Mouse (Mus musculus) stomach, embryonic 16.5 days (tissue): ENCODE measurements around the gene Olfr56. TPM values are rescaled to one million over a fixed set of nuclear protein-coding genes. Genes with fewer than 3 reads are reported as not detected.
A peak's percentile ranks its signal among the peaks of the same experiment; 100 is the strongest.
"Not testable (repeated sequence)": the region's sequence is repeated elsewhere in the genome, so short reads cannot be mapped to it uniquely, and the experiment has no call there.

Source experiments
- ATAC-seq: fragments of 200-750 bp; cut with Nextera tagmentation; 2 replicates; pipeline ENCODE4 v1.8.0; 2017; ENCODE audit warnings: moderate number of reproducible peaks, moderate TSS enrichment; ENCODE audit not compliant: insufficient read depth, low FRiP score
- H3K27ac ChIP-seq: fragments of 300-500 bp; sonication (generic); 2 replicates; pipeline ENCODE4 v1.5.1; 2014; ENCODE audit warnings: low read length
- H3K27me3 ChIP-seq: fragments of 300-500 bp; sonication (generic); 2 replicates; pipeline ENCODE4 v1.6.1; 2014; ENCODE audit warnings: low read length, control low read depth, mixed read lengths; ENCODE audit not compliant: control insufficient read depth, insufficient read depth
- H3K36me3 ChIP-seq: fragments of 300-500 bp; sonication (generic); 2 replicates; pipeline ENCODE4 v1.6.1; 2014; ENCODE audit warnings: low read length; ENCODE audit not compliant: control insufficient read depth, insufficient read depth
- H3K4me1 ChIP-seq: fragments of 300-500 bp; sonication (generic); 2 replicates; pipeline ENCODE4 v1.6.1; 2014; ENCODE audit warnings: low read length, control low read depth, mixed read lengths; ENCODE audit not compliant: control insufficient read depth, insufficient read depth
- H3K4me2 ChIP-seq: fragments of 300-500 bp; sonication (generic); 2 replicates; pipeline ENCODE4 v1.6.1; 2014; ENCODE audit warnings: low read depth, low read length, mixed read lengths
- H3K4me3 ChIP-seq: fragments of 300-500 bp; sonication (generic); replicated peaks from 2 replicates; pipeline ENCODE4 v1.5.1; 2014; ENCODE audit warnings: mild to moderate bottlenecking, low read length
- H3K9ac ChIP-seq: fragments of 300-500 bp; sonication (generic); 2 replicates; pipeline ENCODE4 v1.6.1; 2014; ENCODE audit warnings: low read length
- H3K9me3 ChIP-seq: fragments of 300-500 bp; sonication (generic); replicated peaks from 2 replicates; pipeline ENCODE4 v1.6.1; 2016; ENCODE audit warnings: low read length, control low read depth; ENCODE audit not compliant: control insufficient read depth
- WGBS: fragments of 180-500 bp; shearing (Covaris S2); extraction: QIAGEN DNeasy Blood & Tissue Kit; methylation state at CpG from one replicate; pipeline ENCODE4 v1.1.7; 2014; 5-methylcytosine and 5-hydroxymethylcytosine counted together
- polyA plus RNA-seq: library from polyadenylated mRNA; unstranded; fragments of >200 nt; fragmentation: Nextera tagmentation; extraction: Ambion mirVana; gene quantifications from 2 replicates; pipeline ENCODE4 v1.2.1, GENCODE M21; 2015

Gene Olfr56
- polyA plus RNA-seq, 1 experiment from 2014 or later, result not detected

GRCm38 (mm10) chr11:49168839-49169611 is 190.3 kb downstream of the Olfr56 start:
- H3K9ac ChIP-seq, result peak overlapping the region; percentile 5; the same call in 1 of the 2 replicates
- ATAC-seq, result no peak

GRCm38 (mm10) chr11:49170576-49170975 is 191.9 kb downstream of the Olfr56 start:
- peaks cover 8% of the 10 kb centered on the region; the same call in 1 of the 2 replicates for H3K9me3 ChIP-seq
- H3K4me3 ChIP-seq, result no peak overlapping the region
- 0 out of 2 replicates have a peak, but pooled peaks cover 4% of the 10 kb centered on the region for H3K4me1 ChIP-seq
- no peak overlapping the region for H3K27ac ChIP-seq
- H3K27me3 ChIP-seq, result peaks cover 10% of the 10 kb centered on the region
- WGBS, result 88% methylated on average over 4 of the region's 4 CpGs
- H3K9ac ChIP-seq, result no peak overlapping the region
- no peaks in the 10 kb centered on the region for H3K36me3 ChIP-seq
- no peak overlapping the region for H3K4me2 ChIP-seq
- no peak for ATAC-seq

More at GRCm38 (mm10) chr11:49168839-49169611, 190.3 kb downstream of the Olfr56 start:
- H3K4me3 ChIP-seq, result peak overlapping the region; percentile 35
- no peaks in the 10 kb centered on the region for H3K36me3 ChIP-seq
- 5% methylated on average over 50 of the region's 50 CpGs for WGBS
- H3K9me3 ChIP-seq, result peaks cover 8% of the 10 kb centered on the region; the same call in 1 of the 2 replicates
- peaks cover 10% of the 10 kb centered on the region for H3K27me3 ChIP-seq
- H3K4me1 ChIP-seq, result 0 out of 2 replicates have a peak, but pooled peaks cover 4% of the 10 kb centered on the region
- peak overlapping the region; percentile 63 for H3K4me2 ChIP-seq
- no peak overlapping the region for H3K27ac ChIP-seq

- H3K27ac ChIP-seq, result no peak overlapping the region
- H3K4me2 ChIP-seq, result no peak overlapping the region
- no peaks in the 10 kb centered on the region for H3K27me3 ChIP-seq
- H3K9me3 ChIP-seq, result no peaks in the 10 kb centered on the region
- H3K9ac ChIP-seq, result no peak overlapping the region
- no peaks in the 10 kb centered on the region for H3K36me3 ChIP-seq
- H3K4me1 ChIP-seq, result no peaks in the 10 kb centered on the region
- WGBS, result 89% methylated on average over 8 of the region's 8 CpGs
- ATAC-seq, result no peak
- no peak overlapping the region for H3K4me3 ChIP-seq
Observed at GRCm38 (mm10) chr11:49175345-49175744, 196.7 kb downstream of the Olfr56 start.

GRCm38 (mm10) chr11:49176047-49176779 is 197.5 kb downstream of the Olfr56 start:
- H3K36me3 ChIP-seq, ATAC-seq, H3K4me3 ChIP-seq, H3K4me1 ChIP-seq, H3K27ac ChIP-seq, H3K9ac ChIP-seq, H3K4me2 ChIP-seq, H3K9me3 ChIP-seq, H3K27me3 ChIP-seq: not testable (repeated sequence)
- WGBS, result 73% methylated on average over 4 of the region's 4 CpGs

GRCm38 (mm10) chr11:49183172-49183571 is 204.5 kb downstream of the Olfr56 start:
- no peak for ATAC-seq
- Histone ChIP-seq H3K36me3 (no peaks in the 10 kb centered on the region), H3K9me3 (no peaks in the 10 kb centered on the region), H3K4me3 (no peak overlapping the region), H3K4me2 (no peak overlapping the region), H3K9ac (no peak overlapping the region), H3K27ac (no peak overlapping the region), H3K4me1 (no peaks in the 10 kb centered on the region), H3K27me3 (no peaks in the 10 kb centered on the region)
- 64% methylated on average over 1 of the region's 1 CpGs for WGBS

Other genes starting within 250 kb of the Olfr56 start
- gene Rack1, start 178.6 kb upstream of the Olfr56 start, polyA plus RNA-seq, result 634 and 687 TPM in 2 replicates
- gene Trim41, start 161.5 kb upstream of the Olfr56 start, polyA plus RNA-seq, result 4.6 and 5.7 TPM in 2 replicates
- 1.7 and 2.6 TPM in 2 replicates for gene Trim7, start 152.7 kb upstream of the Olfr56 start, polyA plus RNA-seq
- gene Gm12184, start 152.2 kb upstream of the Olfr56 start, polyA plus RNA-seq, result 0.98 and 1.5 TPM in 2 replicates
- 13.1 and 13.3 TPM in 2 replicates for gene Irgm1, start 107.2 kb upstream of the Olfr56 start, polyA plus RNA-seq
- gene Gm5431, start 76.7 kb upstream of the Olfr56 start, polyA plus RNA-seq, result 0.32 and 0.36 TPM in 2 replicates
- gene Psme2b, start 32.7 kb upstream of the Olfr56 start, polyA plus RNA-seq, result 3.2 and 10.3 TPM in 2 replicates
- 1.1 and 1.4 TPM in 2 replicates for gene 9930111J21Rik1, start 509 bp downstream of the Olfr56 start, polyA plus RNA-seq
- not detected in 2 replicates for gene Gm12185, start 13.3 kb downstream of the Olfr56 start, polyA plus RNA-seq
- gene Tgtp1, start 15.3 kb downstream of the Olfr56 start, polyA plus RNA-seq, result 2.3 TPM in 2 replicates
- 1.1 and 1.3 TPM in 2 replicates for gene 9930111J21Rik2, start 72.4 kb downstream of the Olfr56 start, polyA plus RNA-seq
- gene Tgtp2, start 85.3 kb downstream of the Olfr56 start, polyA plus RNA-seq, result 0.41 TPM in 1 of 2 replicates, not detected in the other
- gene Ifi47, start 97.7 kb downstream of the Olfr56 start, polyA plus RNA-seq, result 1.8 and 2.7 TPM in 2 replicates
- gene Olfr1396, start 136.0 kb downstream of the Olfr56 start, polyA plus RNA-seq, result not detected in 2 replicates
- not detected in 2 replicates for gene Olfr1395, start 163.4 kb downstream of the Olfr56 start, polyA plus RNA-seq
- not detected in 2 replicates for gene Olfr1394, start 175.5 kb downstream of the Olfr56 start, polyA plus RNA-seq
- gene Btnl9, start 208.3 kb downstream of the Olfr56 start, polyA plus RNA-seq, result 1.2 and 2.1 TPM in 2 replicates
- 30.3 and 32.9 TPM in 2 replicates for gene Zfp62, start 224.4 kb downstream of the Olfr56 start, polyA plus RNA-seq